Mouse (Mus musculus): ENCODE measurements around the gene Peg10. TPM values are rescaled to one million over a fixed set of nuclear protein-coding genes. Genes with fewer than 3 reads are reported as not detected.

The Peg10 gene
- polyA plus RNA-seq, 1 experiment from 2014 or later: 1.2 TPM

GRCm38 (mm10) chr6:4806981-4807380, 59.9 kb downstream of the Peg10 start:
- no peak for TF ChIP-seq CTCF (IDR thresholded peaks at IDR 0.05; ENCODE audit: low read depth)
- no peak for TF ChIP-seq EP300 (IDR thresholded peaks at IDR 0.05; ENCODE audit: low read depth)
- H3K9me3 ChIP-seq (ENCODE audit: low read length): no peaks in the 10 kb centered on the region
- no peak overlapping the region for H3K4me3 ChIP-seq (ENCODE audit: low read depth, low read length)
- ATAC-seq (no peak), DNase-seq (no peak)
- H3K4me1 ChIP-seq (ENCODE audit: insufficient read depth): no peaks in the 10 kb centered on the region; the same call in 1 of the 2 replicates
- no peaks in the 10 kb centered on the region for H3K36me3 ChIP-seq (replicated peaks; ENCODE audit: insufficient read depth, low read length)
- no peaks in the 10 kb centered on the region for H3K27me3 ChIP-seq (ENCODE audit: insufficient read depth, low read length)
- 60% methylated on average over 12 of the region's 12 CpGs for whole genome bisulfite sequencing (ENCODE audit: insufficient replicate concordance)
- no peak overlapping the region for H3K9ac ChIP-seq (replicated peaks)
- no peak overlapping the region for H3K4me2 ChIP-seq (ENCODE audit: low read depth, low read length)
- no peak overlapping the region for H3K27ac ChIP-seq (ENCODE audit: low read depth)

Other genes with a start within 250 kb of the Peg10 start
- 21.9 and 24.8 TPM in 2 replicates for gene Col1a2, start 242.5 kb upstream of the Peg10 start, polyA plus RNA-seq (2015; fragmentation: Nextera tagmentation; extraction: Ambion mirVana)
- 8.0 and 8.5 TPM in 2 replicates for gene Casd1, start 146.5 kb upstream of the Peg10 start, polyA plus RNA-seq (2015; fragmentation: Nextera tagmentation; extraction: Ambion mirVana)
- 27.4 and 30.1 TPM in 2 replicates for gene Sgce, start 99 bp upstream of the Peg10 start, polyA plus RNA-seq (2015; fragmentation: Nextera tagmentation; extraction: Ambion mirVana)
- 2.4 and 2.5 TPM in 2 replicates for gene Ppp1r9a, start 155.6 kb downstream of the Peg10 start, polyA plus RNA-seq (2015; fragmentation: Nextera tagmentation; extraction: Ambion mirVana)